Mouse (Mus musculus): Measurements from ENCODE around the gene Vps16. TPM values are rescaled to one million over a fixed set of nuclear protein-coding genes. Genes with fewer than 3 reads are reported as not detected.

Vps16 gene
- polyA plus RNA-seq, 1 experiment from 2014 or later: 45.1 TPM

GRCm38 (mm10) chr2:130430484-130430883 lies 6.3 kb downstream of the Vps16 start:
- Histone ChIP-seq H3K9ac (ENCODE audit: low read depth, low read length) (no peak overlapping the region), H3K4me3 (ENCODE audit: low read depth, low read length) (no peak overlapping the region), H3K27me3 (ENCODE audit: control insufficient read depth, insufficient read depth, low read length) (no peaks in the 10 kb centered on the region), H3K4me2 (no peak overlapping the region), H3K36me3 (ENCODE audit: control insufficient read depth, insufficient read depth, low read length) (no peaks in the 10 kb centered on the region), H3K4me1 (ENCODE audit: control insufficient read depth, insufficient read depth, low read length) (peaks cover 2% of the 10 kb centered on the region; the same call in 1 of the 2 replicates), H3K27ac (ENCODE audit: low read depth, low read length) (no peak overlapping the region), H3K9me3 (replicated peaks; ENCODE audit: control insufficient read depth, low read length) (no peaks in the 10 kb centered on the region)
- 76% methylated on average over 3 of the region's 3 CpGs for WGBS (ENCODE audit: insufficient replicate concordance)
- ATAC-seq (replicated peaks; ENCODE audit: insufficient number of reproducible peaks, low FRiP score, low TSS enrichment): no peak

- no peaks in the 10 kb centered on the region for H3K9me3 ChIP-seq (replicated peaks; ENCODE audit: control insufficient read depth, low read length)
- no peak for ATAC-seq (replicated peaks; ENCODE audit: insufficient number of reproducible peaks, low FRiP score, low TSS enrichment)
- H3K27ac ChIP-seq (ENCODE audit: low read depth, low read length): no peak overlapping the region
- H3K36me3 ChIP-seq (ENCODE audit: control insufficient read depth, insufficient read depth, low read length): no peaks in the 10 kb centered on the region
- WGBS (ENCODE audit: insufficient replicate concordance): 75% methylated on average over 3 of the region's 3 CpGs
- no peaks in the 10 kb centered on the region for H3K27me3 ChIP-seq (ENCODE audit: control insufficient read depth, insufficient read depth, low read length)
- H3K4me1 ChIP-seq (ENCODE audit: control insufficient read depth, insufficient read depth, low read length): peaks cover 2% of the 10 kb centered on the region; the same call in 1 of the 2 replicates
- H3K4me3 ChIP-seq (ENCODE audit: low read depth, low read length): no peak overlapping the region
- H3K4me2 ChIP-seq: no peak overlapping the region
- H3K9ac ChIP-seq (ENCODE audit: low read depth, low read length): no peak overlapping the region
Measured at GRCm38 (mm10) chr2:130432157-130432556, 8.0 kb downstream of the Vps16 start.

GRCm38 (mm10) chr2:130433152-130433551 lies 9.0 kb downstream of the Vps16 start:
- no peak for ATAC-seq (replicated peaks; ENCODE audit: insufficient number of reproducible peaks, low FRiP score, low TSS enrichment)
- Histone ChIP-seq H3K27me3 (ENCODE audit: control insufficient read depth, insufficient read depth, low read length) (no peaks in the 10 kb centered on the region), H3K4me3 (ENCODE audit: low read depth, low read length) (no peak overlapping the region), H3K4me1 (ENCODE audit: control insufficient read depth, insufficient read depth, low read length) (peaks cover 2% of the 10 kb centered on the region; the same call in 1 of the 2 replicates), H3K27ac (ENCODE audit: low read depth, low read length) (no peak overlapping the region), H3K36me3 (ENCODE audit: control insufficient read depth, insufficient read depth, low read length) (peaks cover 4% of the 10 kb centered on the region), H3K9ac (ENCODE audit: low read depth, low read length) (no peak overlapping the region), H3K4me2 (no peak overlapping the region), H3K9me3 (replicated peaks; ENCODE audit: control insufficient read depth, low read length) (no peaks in the 10 kb centered on the region)
- 22% methylated on average over 4 of the region's 4 CpGs for WGBS (ENCODE audit: insufficient replicate concordance)

- no peak overlapping the region for H3K4me3 ChIP-seq (ENCODE audit: low read depth, low read length)
- no peak overlapping the region for H3K27ac ChIP-seq (ENCODE audit: low read depth, low read length)
- no peak for ATAC-seq (replicated peaks; ENCODE audit: insufficient number of reproducible peaks, low FRiP score, low TSS enrichment)
- H3K36me3 ChIP-seq (ENCODE audit: control insufficient read depth, insufficient read depth, low read length): peaks cover 34% of the 10 kb centered on the region
- no peak overlapping the region for H3K9ac ChIP-seq (ENCODE audit: low read depth, low read length)
- no peaks in the 10 kb centered on the region for H3K9me3 ChIP-seq (replicated peaks; ENCODE audit: control insufficient read depth, low read length)
- 0 out of 2 replicates have a peak, but pooled peaks cover 2% of the 10 kb centered on the region for H3K4me1 ChIP-seq (ENCODE audit: control insufficient read depth, insufficient read depth, low read length)
- WGBS (ENCODE audit: insufficient replicate concordance): 95% methylated on average over 1 of the region's 1 CpGs
- no peaks in the 10 kb centered on the region for H3K27me3 ChIP-seq (ENCODE audit: control insufficient read depth, insufficient read depth, low read length)
- H3K4me2 ChIP-seq: no peak overlapping the region
Measured at GRCm38 (mm10) chr2:130436769-130437168, 12.6 kb downstream of the Vps16 start.

- Histone ChIP-seq H3K9me3 (replicated peaks; ENCODE audit: control insufficient read depth, low read length) (no peaks in the 10 kb centered on the region), H3K4me3 (ENCODE audit: low read depth, low read length) (no peak overlapping the region), H3K9ac (ENCODE audit: low read depth, low read length) (no peak overlapping the region), H3K27me3 (ENCODE audit: control insufficient read depth, insufficient read depth, low read length) (no peaks in the 10 kb centered on the region), H3K4me1 (ENCODE audit: control insufficient read depth, insufficient read depth, low read length) (no peaks in the 10 kb centered on the region), H3K36me3 (ENCODE audit: control insufficient read depth, insufficient read depth, low read length) (peaks cover 46% of the 10 kb centered on the region), H3K4me2 (no peak overlapping the region), H3K27ac (ENCODE audit: low read depth, low read length) (no peak overlapping the region)
- 90% methylated on average over 3 of the region's 3 CpGs for WGBS (ENCODE audit: insufficient replicate concordance)
- ATAC-seq (replicated peaks; ENCODE audit: insufficient number of reproducible peaks, low FRiP score, low TSS enrichment): no peak
Measured at GRCm38 (mm10) chr2:130438861-130439260, 14.7 kb downstream of the Vps16 start.

GRCm38 (mm10) chr2:130439840-130440480 lies 15.8 kb downstream of the Vps16 start:
- H3K27ac ChIP-seq (ENCODE audit: low read depth, low read length): no peak overlapping the region
- no peaks in the 10 kb centered on the region for H3K27me3 ChIP-seq (ENCODE audit: control insufficient read depth, insufficient read depth, low read length)
- H3K4me1 ChIP-seq (ENCODE audit: control insufficient read depth, insufficient read depth, low read length): no peaks in the 10 kb centered on the region
- H3K9me3 ChIP-seq (replicated peaks; ENCODE audit: control insufficient read depth, low read length): no peaks in the 10 kb centered on the region
- peaks cover 46% of the 10 kb centered on the region for H3K36me3 ChIP-seq (ENCODE audit: control insufficient read depth, insufficient read depth, low read length)
- no peak overlapping the region for H3K4me3 ChIP-seq (ENCODE audit: low read depth, low read length)
- H3K9ac ChIP-seq (ENCODE audit: low read depth, low read length): no peak overlapping the region
- ATAC-seq (replicated peaks; ENCODE audit: insufficient number of reproducible peaks, low FRiP score, low TSS enrichment): no peak
- H3K4me2 ChIP-seq: no peak overlapping the region
- WGBS (ENCODE audit: insufficient replicate concordance): 86% methylated on average over 4 of the region's 4 CpGs

- H3K4me1 ChIP-seq (ENCODE audit: control insufficient read depth, insufficient read depth, low read length): no peaks in the 10 kb centered on the region
- H3K27ac ChIP-seq (ENCODE audit: low read depth, low read length): no peak overlapping the region
- H3K4me2 ChIP-seq: no peak overlapping the region
- H3K27me3 ChIP-seq (ENCODE audit: control insufficient read depth, insufficient read depth, low read length): no peaks in the 10 kb centered on the region
- H3K9me3 ChIP-seq (replicated peaks; ENCODE audit: control insufficient read depth, low read length): no peaks in the 10 kb centered on the region
- peaks cover 46% of the 10 kb centered on the region for H3K36me3 ChIP-seq (ENCODE audit: control insufficient read depth, insufficient read depth, low read length)
- ATAC-seq (replicated peaks; ENCODE audit: insufficient number of reproducible peaks, low FRiP score, low TSS enrichment): no peak
- no peak overlapping the region for H3K4me3 ChIP-seq (ENCODE audit: low read depth, low read length)
- 84% methylated on average over 10 of the region's 10 CpGs for WGBS (ENCODE audit: insufficient replicate concordance)
- H3K9ac ChIP-seq (ENCODE audit: low read depth, low read length): no peak overlapping the region
Measured at GRCm38 (mm10) chr2:130442162-130442561, 18.0 kb downstream of the Vps16 start.

GRCm38 (mm10) chr2:130448449-130448848 lies 24.3 kb downstream of the Vps16 start:
- Histone ChIP-seq H3K9ac (ENCODE audit: low read depth, low read length) (no peak overlapping the region), H3K27ac (ENCODE audit: low read depth, low read length) (no peak overlapping the region), H3K27me3 (ENCODE audit: control insufficient read depth, insufficient read depth, low read length) (no peaks in the 10 kb centered on the region), H3K4me3 (ENCODE audit: low read depth, low read length) (no peak overlapping the region), H3K36me3 (ENCODE audit: control insufficient read depth, insufficient read depth, low read length) (no peaks in the 10 kb centered on the region), H3K4me1 (ENCODE audit: control insufficient read depth, insufficient read depth, low read length) (peaks cover 23% of the 10 kb centered on the region), H3K4me2 (no peak overlapping the region), H3K9me3 (replicated peaks; ENCODE audit: control insufficient read depth, low read length) (no peaks in the 10 kb centered on the region)
- ATAC-seq (replicated peaks; ENCODE audit: insufficient number of reproducible peaks, low FRiP score, low TSS enrichment): no peak
